Mouse (Mus musculus): ENCODE measurements around the gene Ppp2r3c. TPM values are rescaled to one million over a fixed set of nuclear protein-coding genes. Genes with fewer than 3 reads are reported as not detected.
"Not testable (repeated sequence)": the region's sequence is repeated elsewhere in the genome, so short reads cannot be mapped to it uniquely, and the experiment has no call there.

Gene Ppp2r3c
- total RNA-seq, 2 experiments from 2014 or later = 10.9 to 11.2 TPM

- intact Hi-C loops (cut with DNase I) = no loop called here
- no peak for DNase-seq
Observed at GRCm38 (mm10) chr12:55298112-55298511, 4.7 kb downstream of the Ppp2r3c start.

- DNase-seq; intact Hi-C loops (cut with DNase I): not testable (repeated sequence)
Observed at GRCm38 (mm10) chr12:55277583-55277982, 25.2 kb downstream of the Ppp2r3c start.

GRCm38 (mm10) chr12:55272243-55272642 is 30.6 kb downstream of the Ppp2r3c start:
- no peak for DNase-seq
- intact Hi-C loops (cut with DNase I) = no loop called here

- intact Hi-C loops (cut with DNase I); DNase-seq: not testable (repeated sequence)
Observed at GRCm38 (mm10) chr12:55263385-55263784, 39.4 kb downstream of the Ppp2r3c start.

- intact Hi-C loops (cut with DNase I); DNase-seq: not testable (repeated sequence)
Observed at GRCm38 (mm10) chr12:55261950-55262349, 40.8 kb downstream of the Ppp2r3c start.

GRCm38 (mm10) chr12:55242243-55242642 is 60.6 kb downstream of the Ppp2r3c start:
- DNase-seq; intact Hi-C loops (cut with DNase I): not testable (repeated sequence)

- intact Hi-C loops (cut with DNase I) = not testable (repeated sequence)
- DNase-seq = peak; percentile 7 to 8
Observed at GRCm38 (mm10) chr12:55230520-55230861, 72.3 kb downstream of the Ppp2r3c start.

GRCm38 (mm10) chr12:55229626-55230519 is 72.9 kb downstream of the Ppp2r3c start, which contains the start of gene Srp54c:
Gene Srp54c (plus strand): TSS chr12:55230168.
- DNase-seq; intact Hi-C loops (cut with DNase I): not testable (repeated sequence)

Other genes with a start within 250 kb of the Ppp2r3c start
- gene 2700097O09Rik, start 222.9 kb downstream of the Ppp2r3c start, total RNA-seq (2021) = 1 to 10 TPM; 7.9 to 8.1 TPM
- gene Srp54a, start 222.7 kb downstream of the Ppp2r3c start, total RNA-seq (2021) = 100 to 1,000 TPM; 101 to 102 TPM
- 10 to 100 TPM; 14.0 to 14.6 TPM for gene Fam177a, start 178.5 kb downstream of the Ppp2r3c start, total RNA-seq (2021)
- 10 to 100 TPM; 35.3 to 38.0 TPM for gene Srp54b, start 147.9 kb downstream of the Ppp2r3c start, total RNA-seq (2021)
- gene 1700047I17Rik2, start 103.4 kb downstream of the Ppp2r3c start, total RNA-seq (2021) = not detected
- gene Srp54c, start 72.8 kb downstream of the Ppp2r3c start, total RNA-seq (2021) = 10 to 100 TPM; 33.1 to 33.7 TPM
- gene 1110008L16Rik, start 3.4 kb downstream of the Ppp2r3c start, total RNA-seq (2021) = 10 to 100 TPM in 1 of 2 experiments, 1 to 10 TPM in 1; 9.6 to 10.1 TPM
- gene Psma6, start 81.2 kb upstream of the Ppp2r3c start, total RNA-seq (2021) = 100 to 1,000 TPM; 196 to 197 TPM
- gene Nfkbia, start 189.6 kb upstream of the Ppp2r3c start, total RNA-seq (2021) = 10 to 100 TPM; 45.7 to 65.3 TPM